Mouse (Mus musculus) cerebellum, postnatal 10 days (tissue): ENCODE results near the gene Ncbp1.

Experiments used
- DNase-seq, 2 experiments: peaks; one replicate each; pipeline ENCODE4 v3.0.0; 2021; ENCODE audit warnings: mixed read lengths in 2 of 2

Ncbp1 gene

GRCm38 (mm10) chr4:46202562-46203126 is 64.2 kb downstream of the Ncbp1 start:
- peak; percentile 69 to 77 for DNase-seq

GRCm38 (mm10) chr4:46221090-46221489 is 82.7 kb downstream of the Ncbp1 start:
- no peak for DNase-seq
